In the genomic region with DNA sequence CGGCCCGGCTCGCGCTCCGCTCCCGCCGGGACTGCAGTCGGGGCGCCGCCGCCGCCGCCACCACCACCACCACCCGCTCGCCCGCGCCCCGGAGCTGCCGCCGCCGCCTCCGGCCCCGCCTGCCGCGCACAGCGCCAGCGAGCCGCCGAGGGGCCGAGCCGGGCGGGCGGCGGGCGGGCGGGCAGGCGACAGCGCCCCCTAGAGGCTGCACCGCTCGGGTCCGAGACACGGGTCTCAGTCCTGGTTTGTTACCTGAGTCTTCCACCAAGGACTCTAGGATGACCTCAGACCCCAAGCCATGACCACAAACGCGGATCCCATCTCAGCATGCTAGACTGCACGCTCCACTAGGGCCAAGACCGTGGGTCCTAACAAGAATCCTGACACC, we compare ENCODE assay signal across 8 mouse cellular contexts. TPM values are rescaled to one million over a fixed set of nuclear protein-coding genes. Genes with fewer than 3 reads are reported as not detected.
DNase-seq lines count a peak whose midpoint lies in the region; ATAC-seq and TF ChIP-seq lines count a peak whose summit lies in the region.

Gene Grk2 (minus strand): TSS at position 33 of the 388 bp plus-strand sequence.

- no peak for TF ChIP-seq POLR2A in lung, adult 2 months (IDR thresholded peaks at IDR 0.05; ENCODE audit: borderline replicate concordance, extremely low read depth, low read depth, low read length)

- peak within 1 kb of the TSS; percentile 88 for H3K4me2 ChIP-seq in forebrain, embryonic 13.5 days
- H3K4me2 ChIP-seq in neural tube, embryonic 15.5 days: peak within 1 kb of the TSS; percentile 80

- peak within 1 kb of the TSS; percentile 98 for H3K9ac ChIP-seq in forebrain, embryonic 13.5 days
- peak within 1 kb of the TSS; percentile 99 for H3K9ac ChIP-seq in neural tube, embryonic 15.5 days (replicated peaks)

- H3K27ac ChIP-seq in forebrain, embryonic 13.5 days: peak within 1 kb of the TSS; percentile 65
- H3K27ac ChIP-seq in neural tube, embryonic 15.5 days (replicated peaks): peak within 1 kb of the TSS; percentile 87

- peak; percentile 33 for ATAC-seq in cerebellum, adult (ENCODE audit: insufficient number of reproducible peaks, low FRiP score, low TSS enrichment)
- ATAC-seq in forebrain, embryonic 13.5 days: peak; percentile 69
- ATAC-seq in neural tube, embryonic 15.5 days (ENCODE audit: low FRiP score): peak; percentile 80

- 0% methylated on average over 18 of the region's 46 CpGs for WGBS in forebrain, embryonic 13.5 days
- WGBS in lung, adult 2 months: 9% methylated on average over 46 of the region's 46 CpGs
- under 1% methylated on average over 39 of the region's 46 CpGs for WGBS in neural tube, embryonic 15.5 days

- peaks cover 8% of the 10 kb centered on the region; the same call in 1 of the 2 replicates for H3K27me3 ChIP-seq in E14TG2a.4 (ENCODE audit: insufficient read depth, low read length)
- H3K27me3 ChIP-seq in forebrain, embryonic 13.5 days: no peaks in the 10 kb centered on the region
- H3K27me3 ChIP-seq in neural tube, embryonic 15.5 days (replicated peaks): no peaks in the 10 kb centered on the region

- intact Hi-C loops in heart, postnatal 10 days (cut with DNase I): loop anchor here (1.0 to 5.0 kb wide), 3 partner anchors 23 to 99 kb away; partner anchors contain the start of gene Ankrd13d

- H3K4me3 ChIP-seq in E14TG2a.4 (replicated peaks; ENCODE audit: low read length): peak within 1 kb of the TSS; percentile 95
- peak within 1 kb of the TSS; percentile 98 for H3K4me3 ChIP-seq in forebrain, embryonic 13.5 days
- peak within 1 kb of the TSS; percentile 94 for H3K4me3 ChIP-seq in lung, adult 2 months (replicated peaks; ENCODE audit: extremely low read depth, low read depth, low read length)
- H3K4me3 ChIP-seq in neural tube, embryonic 15.5 days (replicated peaks): peak within 1 kb of the TSS; percentile 92

- peaks cover 49% of the 10 kb centered on the region for H3K4me1 ChIP-seq in E14TG2a.4 (replicated peaks; ENCODE audit: low read depth, low read length)
- peaks cover 49% of the 10 kb centered on the region for H3K4me1 ChIP-seq in forebrain, embryonic 13.5 days
- peaks cover 26% of the 10 kb centered on the region for H3K4me1 ChIP-seq in lung, adult 2 months (ENCODE audit: control insufficient read depth, insufficient read depth, low read length)
- H3K4me1 ChIP-seq in neural tube, embryonic 15.5 days: peaks cover 55% of the 10 kb centered on the region

- DNase-seq in heart, postnatal 10 days: peak; percentile 83 to 89
- peak; percentile 90 to 91 for DNase-seq in kidney, postnatal 4 days
- peak; percentile 76 for DNase-seq in lung, adult 2 months
- DNase-seq in testis, postnatal 14 days (ENCODE audit: low spot score): peak; percentile 81

- peaks cover 7% of the 10 kb centered on the region; the same call in 1 of the 2 replicates for H3K36me3 ChIP-seq in E14TG2a.4 (ENCODE audit: insufficient read depth, low read length)
- no peaks in the 10 kb centered on the region for H3K36me3 ChIP-seq in forebrain, embryonic 13.5 days (ENCODE audit: poor library complexity, severe bottlenecking)
- H3K36me3 ChIP-seq in neural tube, embryonic 15.5 days: no peaks in the 10 kb centered on the region

- no peaks in the 10 kb centered on the region for H3K9me3 ChIP-seq in E14TG2a.4 (ENCODE audit: low read length)
- H3K9me3 ChIP-seq in forebrain, embryonic 13.5 days (replicated peaks): no peaks in the 10 kb centered on the region
- H3K9me3 ChIP-seq in neural tube, embryonic 15.5 days (replicated peaks): no peaks in the 10 kb centered on the region

- peak; percentile 11; the same call in 1 of the 2 replicates for TF ChIP-seq CTCF in E14TG2a.4 (conservative IDR thresholded peaks at IDR 0.05; ENCODE audit: low read length)
- TF ChIP-seq CTCF in lung, adult 2 months (IDR thresholded peaks at IDR 0.05; ENCODE audit: insufficient read depth, low read length): peak; percentile 44; the same call in 1 of the 2 replicates

RNA-seq across cellular contexts. Expression of gene Grk2, which starts in this region (rescaled TPM):
- polyA plus RNA-seq in forebrain, embryonic 13.5 days (2015; fragmentation: Nextera tagmentation; extraction: Ambion mirVana): 14.4 and 15.6 TPM in 2 replicates
- 10 to 100 TPM; 51.4 to 57.2 TPM for total RNA-seq in heart, postnatal 10 days (2021)
- polyA plus RNA-seq in lung, adult 2 months (2012; rRNA removed): 110 and 120 TPM in 2 replicates
- 26.2 and 31.3 TPM in 2 replicates for polyA plus RNA-seq in neural tube, embryonic 15.5 days (2015; fragmentation: Nextera tagmentation; extraction: Ambion mirVana)

Comparison
In these comparisons a context has a peak if more than half of its experiments do, and no peak if none do; other contexts are left out.
1. Peak in every context shown above with its lines: DNase-seq, ATAC-seq, H3K4me3 ChIP-seq and H3K27ac ChIP-seq.